Mouse (Mus musculus): ENCODE measurements at regions not wholly inside any gene's neighbourhood (a gene's known extent, or its start where the extent isn't known, plus 50 kb on each side); places are given as distances from the start of the nearest gene placed in this dataset.

- Histone ChIP-seq H3K27me3 (ENCODE audit: insufficient read depth, low read length) (no peaks in the 10 kb centered on the region), H3K4me1 (ENCODE audit: insufficient read depth) (no peaks in the 10 kb centered on the region), H3K4me3 (ENCODE audit: low read depth, low read length) (no peak overlapping the region), H3K9ac (no peak overlapping the region), H3K4me2 (no peak overlapping the region), H3K36me3 (ENCODE audit: insufficient read depth) (no peaks in the 10 kb centered on the region), H3K27ac (ENCODE audit: low read depth) (no peak overlapping the region), H3K9me3 (ENCODE audit: low read depth, low read length) (no peaks in the 10 kb centered on the region)
- TF ChIP-seq CTCF (IDR thresholded peaks at IDR 0.05; ENCODE audit: low read depth), result peak; percentile 48
- peak; percentile 58 for DNase-seq
- WGBS, result 30% methylated on average over 6 of the region's 6 CpGs
- no peak for ATAC-seq (ENCODE audit: insufficient read depth)
These were observed 1389.0 kb upstream of the Acvr2a start for GRCm38 (mm10) chr2:47424910-47425309.

- DNase-seq (no peak), ATAC-seq (ENCODE audit: insufficient read depth) (no peak)
- no peak overlapping the region for H3K4me3 ChIP-seq (ENCODE audit: low read depth, low read length)
- 78% methylated on average over 2 of the region's 2 CpGs for WGBS
- H3K27me3 ChIP-seq (ENCODE audit: insufficient read depth, low read length), result no peaks in the 10 kb centered on the region
- no peak for TF ChIP-seq CTCF (IDR thresholded peaks at IDR 0.05; ENCODE audit: low read depth)
- no peaks in the 10 kb centered on the region for H3K36me3 ChIP-seq (ENCODE audit: insufficient read depth)
- no peak overlapping the region for H3K27ac ChIP-seq (ENCODE audit: low read depth)
- no peaks in the 10 kb centered on the region for H3K4me1 ChIP-seq (ENCODE audit: insufficient read depth)
- no peaks in the 10 kb centered on the region for H3K9me3 ChIP-seq (ENCODE audit: low read depth, low read length)
- no peak overlapping the region for H3K4me2 ChIP-seq
- no peak overlapping the region for H3K9ac ChIP-seq
These were observed 1384.1 kb upstream of the Acvr2a start for GRCm38 (mm10) chr2:47429843-47430242.

- H3K9ac ChIP-seq, result no peak overlapping the region
- H3K27ac ChIP-seq (ENCODE audit: low read depth), result no peak overlapping the region
- peak; percentile 30 for DNase-seq
- ATAC-seq (ENCODE audit: insufficient read depth), result no peak
- no peaks in the 10 kb centered on the region for H3K4me1 ChIP-seq (ENCODE audit: insufficient read depth)
- no peaks in the 10 kb centered on the region for H3K27me3 ChIP-seq (ENCODE audit: insufficient read depth, low read length)
- H3K36me3 ChIP-seq (ENCODE audit: insufficient read depth), result no peaks in the 10 kb centered on the region
- no peaks in the 10 kb centered on the region for H3K9me3 ChIP-seq (ENCODE audit: low read depth, low read length)
- WGBS, result 64% methylated on average over 4 of the region's 4 CpGs
- TF ChIP-seq CTCF (IDR thresholded peaks at IDR 0.05; ENCODE audit: low read depth), result peak; percentile 24
- H3K4me3 ChIP-seq (ENCODE audit: low read depth, low read length), result no peak overlapping the region
- H3K4me2 ChIP-seq, result no peak overlapping the region
These were observed 1347.9 kb upstream of the Acvr2a start for GRCm38 (mm10) chr2:47466043-47466442.

- TF ChIP-seq CTCF (IDR thresholded peaks at IDR 0.05; ENCODE audit: low read depth), result peak; percentile 73
- H3K27me3 ChIP-seq (ENCODE audit: insufficient read depth, low read length), result no peaks in the 10 kb centered on the region
- WGBS, result 12% methylated on average over 5 of the region's 5 CpGs
These were observed 1321.9 kb upstream of the Acvr2a start for GRCm38 (mm10) chr2:47491874-47492539.

More at GRCm38 (mm10) chr2:47491874-47492539, 1321.9 kb upstream of the Acvr2a start:
- Histone ChIP-seq H3K36me3 (ENCODE audit: insufficient read depth) (no peaks in the 10 kb centered on the region), H3K9me3 (ENCODE audit: low read depth, low read length) (no peaks in the 10 kb centered on the region), H3K4me2 (no peak overlapping the region), H3K4me1 (ENCODE audit: insufficient read depth) (no peaks in the 10 kb centered on the region), H3K9ac (no peak overlapping the region), H3K4me3 (ENCODE audit: low read depth, low read length) (no peak overlapping the region), H3K27ac (ENCODE audit: low read depth) (no peak overlapping the region)
- DNase-seq (peak; percentile 85), ATAC-seq (ENCODE audit: insufficient read depth) (no peak)
